Mouse (Mus musculus): ENCODE results near the gene Nt5c.
"Not testable (repeated sequence)": the region's sequence is repeated elsewhere in the genome, so short reads cannot be mapped to it uniquely, and the experiment has no call there.

Gene Nt5c

DNA sequence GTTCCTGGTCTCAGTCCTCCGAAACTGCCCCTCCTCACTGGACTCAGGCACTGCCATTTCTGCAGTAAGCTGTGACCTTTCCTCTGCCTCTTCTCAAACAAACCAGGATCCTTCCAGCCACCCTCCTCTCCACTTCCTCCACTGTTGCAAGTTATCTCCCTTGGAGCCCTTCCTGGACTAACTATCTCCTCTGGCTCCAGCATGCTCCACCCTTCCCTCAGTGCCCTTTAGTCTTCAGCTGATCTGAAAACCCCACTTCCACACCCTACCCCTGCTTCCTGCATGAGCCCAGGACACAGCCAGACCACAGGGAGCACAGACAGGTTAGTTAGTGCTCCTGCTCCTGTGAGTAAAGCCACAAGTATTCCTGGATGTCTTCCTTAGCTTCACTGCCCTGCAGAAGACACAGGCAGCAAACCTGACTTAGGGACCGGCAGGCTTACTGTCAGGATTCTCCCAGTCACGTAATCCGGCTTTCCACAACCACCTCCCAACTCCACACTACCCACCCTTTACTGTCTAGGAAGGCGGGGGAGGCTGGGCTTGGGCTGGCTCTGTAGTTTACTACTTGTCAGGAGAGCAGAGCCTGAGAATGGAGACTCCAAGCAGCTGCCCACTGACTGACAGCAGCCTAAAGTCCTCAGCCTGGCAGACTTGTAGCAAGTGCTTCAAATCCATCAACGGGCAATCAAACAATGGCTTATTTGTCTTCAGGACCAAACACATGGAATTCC, 18.3 kb upstream of the Nt5c start:
- no peak for DNase-seq

DNA sequence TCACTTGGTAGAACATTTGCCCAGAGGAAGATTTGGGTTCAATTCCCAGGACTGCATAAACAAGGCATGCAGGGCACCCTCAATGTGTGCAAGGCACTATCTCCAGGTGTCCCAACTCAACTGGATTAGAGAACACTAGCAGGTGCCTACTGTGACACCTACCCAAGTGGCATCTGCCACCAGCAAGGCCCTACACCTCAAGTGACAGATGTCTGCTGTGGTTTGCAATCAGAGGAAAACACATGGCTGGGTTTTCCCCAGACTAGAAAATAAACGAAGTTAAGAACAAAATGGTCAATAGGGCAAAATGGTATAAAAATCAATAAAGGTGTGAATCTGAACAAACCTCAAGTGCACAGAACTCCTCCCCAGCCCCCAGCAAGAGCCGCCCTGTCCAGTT, 16.4 kb upstream of the Nt5c start:
- DNase-seq: no peak

DNA sequence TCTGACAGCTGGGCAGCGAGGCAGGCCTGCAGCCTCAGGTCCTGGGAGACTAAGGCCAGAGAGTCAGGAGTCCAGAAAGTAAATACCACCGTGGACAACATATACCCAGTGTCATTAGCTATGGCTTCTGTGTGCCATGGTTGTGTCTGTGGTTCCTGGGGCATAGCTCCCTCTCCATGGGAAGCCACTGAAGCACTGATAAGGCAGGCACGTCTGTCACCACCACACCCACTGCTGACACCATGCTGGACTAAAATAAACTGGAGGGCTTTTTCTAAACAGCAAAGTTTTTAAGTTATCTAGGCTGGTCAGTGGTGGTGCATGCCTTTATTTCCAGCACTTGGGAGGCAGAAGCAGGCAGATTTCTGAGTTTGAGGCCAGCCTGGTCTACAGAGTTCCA, 14.9 kb upstream of the Nt5c start:
- no peak for DNase-seq

DNA sequence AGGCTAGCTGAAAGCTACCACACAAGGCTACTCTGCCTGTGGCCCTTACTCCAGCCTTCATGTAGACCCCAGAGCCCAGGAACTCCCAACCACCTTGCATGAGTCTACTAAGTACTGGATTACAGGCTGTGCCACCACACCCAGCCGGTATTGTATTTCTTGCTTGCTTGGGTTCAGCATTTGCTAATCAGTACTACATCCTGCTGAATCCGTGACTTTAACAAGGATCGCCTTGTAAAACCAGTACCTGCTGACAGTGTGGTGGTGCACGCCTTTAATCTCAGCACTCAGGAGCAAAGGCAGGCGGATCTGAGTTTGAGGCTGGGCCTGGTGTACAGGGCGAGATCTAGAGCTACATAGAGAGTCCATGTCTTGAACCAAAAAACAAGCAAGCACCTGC, 11.0 kb upstream of the Nt5c start:
- no peak for DNase-seq

DNA sequence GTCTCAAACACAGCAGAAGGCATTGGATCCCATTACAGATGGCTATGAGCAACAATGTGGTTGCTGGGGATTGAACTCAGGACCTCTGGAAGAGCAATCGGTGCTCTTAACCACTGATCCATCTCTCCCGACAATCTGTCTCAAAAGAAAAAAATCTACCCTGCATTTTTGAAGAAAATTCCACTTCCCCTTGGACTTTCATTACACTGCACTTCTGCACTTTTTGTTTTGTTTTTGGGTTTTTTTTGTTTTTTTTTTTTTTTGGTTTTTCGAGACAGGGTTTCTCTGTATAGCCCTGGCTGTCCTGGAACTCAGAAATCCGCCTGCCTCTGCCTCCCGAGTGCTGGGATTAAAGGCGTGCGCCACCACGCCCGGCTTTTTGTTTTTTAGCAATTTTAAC, 4.9 kb upstream of the Nt5c start:
- DNase-seq: not testable (repeated sequence)

DNA sequence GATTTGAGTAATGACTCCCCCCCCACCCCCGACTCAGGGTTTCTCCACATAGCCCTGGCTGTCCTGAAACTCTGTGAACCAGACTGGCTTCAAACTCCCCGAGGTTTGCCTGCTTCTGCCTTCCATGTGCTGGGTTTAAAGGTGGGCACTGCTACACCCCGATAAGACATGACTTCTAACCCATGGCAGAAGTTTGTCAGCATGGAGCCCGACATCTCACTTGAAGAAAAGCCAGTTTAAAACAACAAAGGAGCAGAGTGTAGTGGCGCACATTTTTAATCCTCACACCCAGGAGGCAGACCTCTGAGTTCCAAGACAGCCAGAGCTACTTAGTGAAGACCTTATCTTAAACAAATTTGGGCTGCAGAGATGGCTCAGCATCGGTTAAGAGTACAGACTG, 725 bp upstream of the Nt5c start:
- peak; percentile 20 for DNase-seq

DNA sequence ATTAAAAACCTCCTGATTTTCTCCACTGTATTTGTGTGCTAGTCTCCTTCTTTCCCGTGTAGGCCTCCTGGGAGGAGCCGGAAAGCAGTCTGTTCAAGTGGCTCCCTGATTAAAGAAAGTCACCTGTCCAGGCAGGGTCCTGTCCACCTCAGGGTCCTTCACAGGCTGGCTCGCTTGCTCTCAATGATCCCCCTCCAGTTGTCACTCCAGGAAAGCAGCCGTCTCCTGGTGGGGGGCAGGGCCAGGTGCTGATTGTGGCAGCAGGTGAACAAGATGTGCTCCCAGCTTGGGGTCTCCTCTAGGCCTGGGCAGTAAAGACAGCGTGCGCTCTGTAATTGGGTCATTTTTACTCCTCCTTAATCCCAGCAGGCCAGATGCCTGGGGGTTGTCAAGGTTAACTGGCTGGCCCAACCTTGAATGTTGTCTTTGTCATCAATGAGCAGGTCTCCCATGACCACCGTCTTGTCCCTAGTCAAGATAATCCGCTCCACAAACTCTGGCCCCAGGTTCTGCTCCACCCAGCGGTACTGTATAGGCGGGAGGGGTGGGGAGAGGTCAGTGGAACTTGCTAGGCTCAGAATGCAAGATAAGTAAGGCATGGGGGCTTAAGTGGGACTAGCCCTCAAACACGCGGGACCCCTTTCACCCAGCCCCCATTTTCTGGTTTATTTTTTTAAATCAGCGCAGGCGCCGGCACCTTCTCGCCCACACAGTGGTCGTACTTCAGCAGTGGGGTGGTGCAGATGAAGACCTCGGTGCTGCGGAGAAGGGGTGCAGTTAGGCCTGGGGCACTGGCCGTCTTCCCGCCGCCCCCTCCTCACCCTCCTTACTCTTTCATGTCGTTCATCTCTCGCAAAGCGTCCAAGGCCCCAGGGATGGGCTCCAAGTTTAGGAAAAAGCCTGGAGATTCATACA, 964 bp downstream of the Nt5c start:
- DNase-seq: no peak

DNA sequence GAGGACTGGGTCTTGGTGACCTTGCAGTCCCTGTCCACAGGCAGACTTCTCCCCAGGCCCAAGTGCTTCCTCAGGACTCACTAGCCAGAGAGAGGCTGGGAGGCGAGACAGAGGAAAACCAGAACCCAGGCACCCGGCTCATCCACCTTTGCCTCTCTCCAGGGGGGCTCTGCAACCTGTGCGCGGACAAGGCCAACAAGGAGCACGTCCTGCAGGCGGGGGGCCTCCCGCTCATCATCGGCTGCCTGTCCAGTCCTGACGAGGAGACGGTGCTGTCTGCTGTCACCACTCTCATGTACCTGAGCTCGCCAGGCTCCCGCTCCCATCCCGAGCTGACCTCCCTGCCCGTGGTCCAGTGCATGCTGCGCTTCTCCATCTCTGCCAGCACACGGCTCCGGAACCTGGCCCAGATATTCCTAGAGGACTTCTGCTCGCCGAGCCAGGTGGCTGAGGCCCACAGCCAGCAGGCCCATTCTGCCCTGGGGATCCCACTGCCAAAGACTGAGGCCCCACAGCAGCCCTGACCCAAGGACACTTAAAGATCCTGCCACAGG, 3.0 kb downstream of the Nt5c start:
- DNase-seq: peak; percentile 77

DNA sequence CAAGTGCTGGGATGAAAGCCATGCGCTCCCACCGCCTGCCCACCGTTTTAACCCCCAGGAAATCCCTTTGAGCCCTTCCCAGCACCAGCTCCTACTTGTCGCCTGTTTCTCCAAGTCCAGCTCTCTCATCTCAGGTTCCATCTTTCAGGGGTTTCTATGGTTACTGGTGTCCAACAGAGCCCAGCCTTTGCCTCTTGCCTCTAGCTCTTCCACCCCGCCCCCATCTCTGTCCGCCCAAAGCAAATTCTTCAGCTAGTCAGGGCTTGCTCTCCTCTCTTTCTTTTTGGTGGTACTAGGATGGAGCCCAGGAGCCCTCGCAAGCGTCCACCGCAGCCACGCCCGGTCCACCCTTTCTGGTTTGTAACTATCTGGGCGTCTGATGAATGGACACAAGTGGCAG, 6.5 kb downstream of the Nt5c start:
- DNase-seq: no peak

DNA sequence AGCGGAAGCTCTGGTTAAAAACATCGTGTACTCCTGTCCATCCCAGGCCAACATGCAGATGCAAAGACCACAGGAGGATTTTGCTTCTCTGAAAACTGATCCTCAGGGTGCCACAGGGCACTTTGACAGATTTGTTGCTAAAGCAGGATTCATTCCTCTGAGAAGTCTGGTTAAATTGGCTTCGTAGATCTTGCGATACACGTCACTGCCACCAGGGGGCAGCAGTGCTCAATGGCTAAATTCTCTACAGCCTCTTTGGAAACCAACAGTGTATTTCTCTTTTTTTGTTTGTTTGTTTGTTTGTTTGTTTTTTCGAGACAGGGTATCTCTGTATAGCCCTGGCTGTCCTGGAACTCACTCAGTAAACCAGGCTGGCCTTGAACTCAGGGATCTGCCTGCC, 7.9 kb downstream of the Nt5c start:
- peak; percentile 87 for DNase-seq

DNA sequence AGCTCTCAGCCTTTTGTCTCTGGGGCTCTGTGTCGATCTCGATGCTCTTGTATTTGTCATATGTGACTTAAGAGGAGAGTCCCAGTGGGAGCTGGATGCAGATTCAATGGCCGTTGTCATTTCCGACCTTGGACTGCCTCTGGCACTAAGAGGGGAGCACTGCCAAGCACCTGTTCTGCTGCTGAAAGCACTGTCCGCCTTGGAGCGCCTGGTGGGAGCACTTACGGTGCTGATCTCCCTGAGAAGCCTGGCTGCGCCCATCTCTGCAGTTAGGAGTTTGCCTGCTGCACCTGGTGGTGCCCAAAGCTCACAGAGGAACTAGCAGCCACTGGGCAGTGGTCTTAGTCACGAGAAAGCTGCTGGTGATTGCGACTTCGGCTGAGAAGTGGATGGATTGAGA, 8.4 kb downstream of the Nt5c start:
- DNase-seq: no peak

DNA sequence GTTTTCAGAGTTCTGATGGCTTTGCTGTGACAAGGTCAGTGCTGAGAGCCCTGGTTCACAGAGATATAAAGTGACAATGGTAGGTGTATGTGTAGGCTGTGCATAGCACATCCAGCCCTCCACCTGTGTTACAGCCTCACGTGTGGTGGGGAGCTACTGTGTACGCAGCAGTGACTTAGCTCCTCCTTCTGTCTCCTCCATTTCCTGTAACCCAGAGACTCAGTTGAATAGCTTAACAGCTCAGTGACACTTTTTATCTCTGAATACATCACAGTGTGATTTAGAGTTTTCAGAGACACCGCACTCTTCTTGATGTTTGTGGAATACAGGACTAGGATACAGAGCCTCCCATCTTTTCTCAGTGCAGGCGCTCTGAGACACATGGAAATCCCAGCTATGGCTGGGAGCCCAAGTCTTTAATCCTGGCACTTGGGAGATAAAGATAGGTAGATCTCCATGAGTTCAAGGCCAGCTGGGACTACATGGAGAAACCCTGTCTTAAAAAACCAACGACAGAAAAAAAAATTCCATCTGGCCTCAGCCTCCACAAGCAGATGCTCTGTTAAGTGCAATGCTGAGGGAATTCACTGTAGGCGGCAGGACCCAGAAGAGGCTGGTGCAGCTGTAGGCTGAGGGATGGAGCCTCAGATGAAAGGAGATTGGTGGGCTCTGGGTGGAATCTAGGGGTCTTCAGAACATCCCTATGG, 10.0 kb downstream of the Nt5c start:
- no peak for DNase-seq

DNA sequence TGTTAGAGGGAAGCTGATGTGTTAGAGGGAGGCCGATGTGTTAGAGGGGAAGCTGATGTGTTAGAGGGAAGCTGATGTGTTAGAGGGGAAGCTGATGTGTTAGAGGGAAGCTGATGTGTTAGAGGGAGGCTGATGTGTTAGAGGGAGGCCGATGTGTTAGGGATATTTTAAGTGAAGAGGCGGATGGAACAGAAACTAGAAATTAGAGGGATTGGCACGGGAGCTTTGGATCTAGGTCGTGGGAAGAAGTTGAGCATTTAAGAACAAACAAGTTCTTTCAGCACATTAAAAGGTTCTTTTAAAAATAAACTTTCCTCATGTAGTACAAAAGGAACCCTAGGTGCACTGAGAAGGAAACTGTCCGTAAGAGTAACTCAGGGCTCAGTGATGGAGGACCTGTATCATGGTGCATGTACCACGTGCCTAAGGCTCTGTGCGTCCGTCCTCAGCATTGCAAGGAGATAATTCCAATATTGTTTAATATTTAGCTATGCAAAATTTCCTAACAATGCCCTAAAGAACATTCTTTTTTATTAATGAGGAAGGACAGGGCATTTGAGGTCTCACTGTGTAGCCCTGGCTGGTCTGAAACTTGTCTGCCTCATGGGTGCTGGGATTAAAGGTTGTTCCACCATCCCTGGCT, 13.2 kb downstream of the Nt5c start:
- no peak for DNase-seq

DNA sequence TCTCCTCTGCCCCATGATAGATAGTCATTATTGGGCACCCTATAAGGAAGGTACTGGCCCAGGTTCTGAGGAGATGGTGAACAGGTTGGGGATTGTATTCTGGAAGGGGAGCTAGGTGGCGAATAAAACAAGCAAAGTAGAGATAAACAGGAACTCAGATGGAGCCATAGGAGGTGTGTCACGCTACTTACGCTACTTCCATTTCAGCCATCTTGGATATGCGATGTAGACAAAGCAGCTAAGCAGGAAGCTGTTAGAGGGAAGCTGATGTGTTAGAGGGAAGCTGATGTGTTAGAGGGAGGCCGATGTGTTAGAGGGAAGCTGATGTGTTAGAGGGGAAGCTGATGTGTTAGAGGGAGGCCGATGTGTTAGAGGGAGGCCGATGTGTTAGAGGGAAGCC, 14.3 kb downstream of the Nt5c start:
- DNase-seq: not testable (repeated sequence)

DNA sequence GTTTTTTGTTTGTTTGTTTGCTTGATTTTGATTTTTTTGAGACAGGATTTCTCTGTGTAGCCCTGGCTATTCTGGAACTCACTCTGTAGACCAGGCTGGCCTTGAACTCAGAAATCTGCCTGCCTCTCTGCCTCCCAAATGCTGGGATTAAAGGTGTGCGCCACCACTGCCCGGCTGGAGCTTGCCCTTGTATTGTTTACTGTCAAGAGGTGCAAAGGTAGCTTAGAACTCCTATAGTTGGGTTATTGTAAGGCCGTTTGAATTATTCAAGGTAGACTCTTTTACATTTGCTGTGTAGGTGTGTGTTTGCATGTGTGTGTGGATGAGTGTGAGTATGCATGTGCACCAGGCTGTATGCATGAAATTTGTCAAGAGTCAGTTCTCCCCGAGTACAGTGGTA, 15.0 kb downstream of the Nt5c start:
- DNase-seq: not testable (repeated sequence)

DNA sequence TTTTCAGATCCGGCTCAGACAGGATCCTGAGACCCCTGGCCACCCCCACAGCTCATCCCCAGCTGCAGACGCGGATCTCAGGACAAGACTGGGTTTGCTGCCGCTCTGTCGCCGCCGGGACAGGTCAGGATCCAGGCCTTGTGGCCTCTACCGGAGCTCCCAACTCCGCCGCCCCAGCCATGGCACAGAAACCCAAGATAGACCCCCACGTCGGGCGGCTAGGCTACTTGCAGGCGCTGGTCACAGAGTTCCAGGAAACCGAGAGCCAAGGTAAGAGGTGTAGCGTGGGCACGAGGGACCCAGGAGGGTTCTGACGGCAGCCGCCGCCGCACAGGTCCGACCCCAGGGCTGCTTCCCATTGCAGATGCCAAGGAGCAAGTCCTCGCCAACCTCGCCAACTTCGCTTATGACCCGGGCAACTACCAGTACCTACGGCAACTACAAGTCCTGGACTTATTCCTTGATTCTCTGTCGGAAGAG, 15.9 kb downstream of the Nt5c start:
- no peak for DNase-seq

DNA sequence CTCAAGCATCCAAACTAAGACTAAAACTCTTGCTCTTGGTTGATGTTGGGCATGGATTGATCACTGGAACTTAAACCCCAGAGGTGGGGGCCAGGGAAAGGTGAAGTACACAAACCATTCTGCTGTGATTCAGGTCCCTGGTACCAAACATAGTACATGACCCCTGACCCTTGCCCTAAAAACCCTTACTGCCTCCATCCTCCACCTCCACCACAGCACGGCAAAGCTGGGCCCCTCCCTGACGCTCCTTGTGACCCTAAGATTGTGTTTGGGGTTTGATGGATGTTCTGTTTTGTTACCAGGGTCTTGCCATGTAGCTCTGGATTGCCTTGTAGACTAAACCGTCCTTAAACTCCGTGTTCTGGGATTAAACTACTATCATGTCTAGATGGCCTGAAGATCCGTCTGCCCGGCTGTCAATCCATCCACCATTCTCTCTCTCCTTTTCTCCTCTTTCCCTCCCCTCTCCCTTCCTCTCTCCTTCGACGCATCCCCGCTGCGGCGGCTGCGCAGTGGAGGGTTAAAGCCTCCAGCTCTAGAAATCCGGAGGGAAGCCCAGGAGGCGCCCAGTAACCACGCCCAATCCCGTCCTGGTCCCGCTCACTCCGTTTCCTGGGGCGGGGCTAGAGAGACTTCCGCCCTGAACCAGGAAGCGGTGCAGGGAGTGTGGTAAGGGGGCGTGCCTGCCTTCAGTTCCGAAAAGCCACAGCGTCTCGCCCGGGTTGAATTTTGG, 16.5 kb downstream of the Nt5c start, which contains the start of gene Armc7:
TSS of gene Armc7 (plus strand) at position 643 of the 733 bp plus-strand sequence.
- peak; percentile 95 for DNase-seq

DNA sequence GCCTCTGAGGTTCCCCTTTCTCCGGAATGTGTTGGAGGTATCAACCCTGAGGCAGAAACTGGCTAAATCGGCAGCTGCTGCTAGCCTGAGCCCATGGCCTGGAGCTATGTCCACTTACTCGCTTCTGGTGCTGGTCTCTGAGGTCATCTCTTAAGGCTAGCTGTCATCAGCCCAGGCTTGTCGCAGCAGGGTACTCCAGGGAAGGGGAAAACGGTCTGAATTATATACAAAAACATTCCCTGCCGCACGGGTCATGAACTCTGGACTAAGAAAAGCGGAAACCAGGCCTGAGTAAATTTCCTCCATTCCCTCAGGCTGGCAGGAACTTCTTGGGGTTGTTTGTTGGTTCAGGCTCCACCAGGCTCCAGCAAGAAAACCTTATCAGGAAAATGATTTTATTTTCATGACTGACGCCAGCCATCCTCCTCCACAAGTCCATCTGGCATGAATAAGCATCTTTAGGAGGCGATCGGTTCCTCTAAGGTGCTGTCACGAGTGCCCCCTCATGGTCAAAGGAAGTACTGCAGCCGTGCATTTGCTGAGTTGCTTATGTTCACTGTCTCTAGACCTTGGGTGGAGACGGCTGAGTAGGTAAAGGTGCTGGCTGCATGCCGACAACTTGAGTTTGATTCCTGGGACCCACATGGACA, 17.9 kb downstream of the Nt5c start:
- DNase-seq: peak; percentile 99

DNA sequence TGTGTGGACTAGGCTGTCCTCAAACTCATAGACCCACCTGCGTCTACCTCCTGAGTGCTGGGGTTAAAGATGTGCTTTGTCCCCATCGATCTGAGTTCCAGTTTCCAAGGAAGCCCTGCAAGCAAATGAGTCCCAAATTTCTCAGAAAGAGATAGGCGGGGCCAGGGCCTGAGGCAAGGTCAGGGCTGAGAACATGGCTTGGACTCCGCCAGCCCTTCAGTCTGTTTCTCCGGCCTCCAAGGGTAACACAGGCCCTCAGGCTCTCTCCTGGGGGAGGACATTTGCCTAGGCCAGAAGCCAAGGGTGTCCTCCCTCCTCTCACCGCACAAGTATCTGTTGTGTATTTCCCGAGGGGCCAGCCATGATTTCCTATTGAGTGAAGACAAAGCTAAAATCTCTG, 19.5 kb downstream of the Nt5c start:
- DNase-seq: no peak

DNA sequence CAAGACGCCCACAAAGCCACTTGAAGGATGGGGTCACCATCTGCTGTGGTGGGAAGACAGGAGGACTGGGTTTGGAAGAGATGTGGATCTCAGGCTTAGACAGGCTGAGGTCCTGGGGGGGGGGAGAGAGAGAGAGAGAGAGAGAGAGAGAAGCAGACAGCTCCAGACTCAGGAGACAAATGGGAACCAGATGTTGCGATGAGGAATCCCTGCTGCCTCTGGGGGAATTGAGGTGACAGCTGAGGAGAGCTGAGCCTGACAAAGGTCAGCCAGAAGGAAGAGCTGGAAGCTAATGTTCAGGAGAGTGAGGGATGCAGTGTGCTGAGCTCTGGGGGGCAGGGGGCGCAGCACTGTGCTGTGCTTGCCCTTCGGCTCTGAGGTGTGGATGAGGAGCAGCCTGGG, 24.4 kb downstream of the Nt5c start:
- no peak for DNase-seq

DNA sequence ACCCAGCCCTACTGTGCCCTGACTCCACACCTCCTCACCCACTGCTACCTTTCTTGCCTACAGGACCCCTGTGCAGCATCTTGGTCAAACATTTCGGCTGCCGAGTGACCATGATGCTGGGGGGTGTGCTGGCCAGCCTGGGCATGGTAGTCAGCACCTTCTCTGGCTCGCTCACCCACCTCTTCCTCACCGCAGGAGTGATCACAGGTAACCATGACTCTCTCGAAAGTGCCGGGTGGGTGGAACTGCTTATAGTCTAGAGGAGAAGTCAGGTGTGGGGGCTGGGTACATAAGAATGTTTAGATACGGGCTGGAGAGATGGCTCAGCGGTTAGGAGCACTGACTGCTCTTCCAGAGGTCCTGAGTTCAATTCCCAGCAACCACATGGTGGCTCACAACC, 26.8 kb downstream of the Nt5c start:
- DNase-seq: no peak
